Mouse (Mus musculus): ENCODE measurements around the gene Rnf185. TPM values are rescaled to one million over a fixed set of nuclear protein-coding genes. Genes with fewer than 3 reads are reported as not detected.

Rnf185 gene
- polyA plus RNA-seq, 1 experiment from 2014 or later, result 37.6 TPM

- no peak overlapping the region for H3K9ac ChIP-seq
- no peak overlapping the region for H3K4me2 ChIP-seq (replicated peaks)
- no peak overlapping the region for H3K4me3 ChIP-seq (replicated peaks)
- H3K27ac ChIP-seq (replicated peaks), result no peak overlapping the region
- 0 out of 2 replicates have a peak, but pooled peaks cover 3% of the 10 kb centered on the region for H3K4me1 ChIP-seq
- no peaks in the 10 kb centered on the region for H3K36me3 ChIP-seq
- no peaks in the 10 kb centered on the region for H3K9me3 ChIP-seq (replicated peaks)
- no peak for ATAC-seq (ENCODE audit: insufficient number of reproducible peaks, low FRiP score, low TSS enrichment, low read depth)
- WGBS, result 86% methylated on average over 8 of the region's 8 CpGs
- no peaks in the 10 kb centered on the region for H3K27me3 ChIP-seq
Observed at GRCm38 (mm10) chr11:3444875-3445274, 7.3 kb downstream of the Rnf185 start.

GRCm38 (mm10) chr11:3443091-3443490 is 9.1 kb downstream of the Rnf185 start:
- H3K4me1 ChIP-seq, result 0 out of 2 replicates have a peak, but pooled peaks cover 3% of the 10 kb centered on the region
- H3K27ac ChIP-seq (replicated peaks), result no peak overlapping the region
- H3K27me3 ChIP-seq, result no peaks in the 10 kb centered on the region
- no peak overlapping the region for H3K4me2 ChIP-seq (replicated peaks)
- H3K9ac ChIP-seq, result no peak overlapping the region
- no peaks in the 10 kb centered on the region for H3K36me3 ChIP-seq
- WGBS, result 87% methylated on average over 2 of the region's 2 CpGs
- no peaks in the 10 kb centered on the region for H3K9me3 ChIP-seq (replicated peaks)
- no peak overlapping the region for H3K4me3 ChIP-seq (replicated peaks)
- ATAC-seq (ENCODE audit: insufficient number of reproducible peaks, low FRiP score, low TSS enrichment, low read depth), result no peak

GRCm38 (mm10) chr11:3442677-3443076 is 9.5 kb downstream of the Rnf185 start:
- Histone ChIP-seq H3K9ac (no peak overlapping the region), H3K4me3 (replicated peaks) (no peak overlapping the region), H3K4me1 (0 out of 2 replicates have a peak, but pooled peaks cover 3% of the 10 kb centered on the region), H3K27ac (replicated peaks) (no peak overlapping the region), H3K27me3 (no peaks in the 10 kb centered on the region), H3K36me3 (no peaks in the 10 kb centered on the region), H3K9me3 (replicated peaks) (no peaks in the 10 kb centered on the region), H3K4me2 (replicated peaks) (no peak overlapping the region)
- WGBS, result 82% methylated on average over 4 of the region's 4 CpGs
- ATAC-seq (ENCODE audit: insufficient number of reproducible peaks, low FRiP score, low TSS enrichment, low read depth), result no peak

- H3K27ac ChIP-seq (replicated peaks), result no peak overlapping the region
- no peak overlapping the region for H3K9ac ChIP-seq
- H3K27me3 ChIP-seq, result no peaks in the 10 kb centered on the region
- ATAC-seq (ENCODE audit: insufficient number of reproducible peaks, low FRiP score, low TSS enrichment, low read depth), result no peak
- no peaks in the 10 kb centered on the region for H3K36me3 ChIP-seq
- H3K4me3 ChIP-seq (replicated peaks), result no peak overlapping the region
- H3K4me1 ChIP-seq, result 0 out of 2 replicates have a peak, but pooled peaks cover 3% of the 10 kb centered on the region
- H3K9me3 ChIP-seq (replicated peaks), result no peaks in the 10 kb centered on the region
- no peak overlapping the region for H3K4me2 ChIP-seq (replicated peaks)
Observed at GRCm38 (mm10) chr11:3441696-3442443, 10.3 kb downstream of the Rnf185 start.

- Histone ChIP-seq H3K9me3 (replicated peaks) (no peaks in the 10 kb centered on the region), H3K4me1 (0 out of 2 replicates have a peak, but pooled peaks cover 3% of the 10 kb centered on the region), H3K27me3 (no peaks in the 10 kb centered on the region), H3K9ac (no peak overlapping the region), H3K36me3 (no peaks in the 10 kb centered on the region), H3K27ac (replicated peaks) (no peak overlapping the region), H3K4me2 (replicated peaks) (no peak overlapping the region), H3K4me3 (replicated peaks) (no peak overlapping the region)
- ATAC-seq (ENCODE audit: insufficient number of reproducible peaks, low FRiP score, low TSS enrichment, low read depth), result no peak
- 56% methylated on average over 1 of the region's 1 CpGs for WGBS
Observed at GRCm38 (mm10) chr11:3437621-3438020, 14.5 kb downstream of the Rnf185 start.

GRCm38 (mm10) chr11:3433809-3434208 is 18.4 kb downstream of the Rnf185 start:
- H3K9ac ChIP-seq, result no peak overlapping the region
- H3K4me2 ChIP-seq (replicated peaks), result no peak overlapping the region
- no peak overlapping the region for H3K27ac ChIP-seq (replicated peaks)
- no peak for ATAC-seq (ENCODE audit: insufficient number of reproducible peaks, low FRiP score, low TSS enrichment, low read depth)
- H3K36me3 ChIP-seq, result no peaks in the 10 kb centered on the region; the same call in 1 of the 2 replicates
- no peaks in the 10 kb centered on the region for H3K9me3 ChIP-seq (replicated peaks)
- WGBS, result 81% methylated on average over 4 of the region's 4 CpGs
- no peaks in the 10 kb centered on the region for H3K4me1 ChIP-seq
- H3K27me3 ChIP-seq, result no peaks in the 10 kb centered on the region
- no peak overlapping the region for H3K4me3 ChIP-seq (replicated peaks)

GRCm38 (mm10) chr11:3431976-3432603 is 20.1 kb downstream of the Rnf185 start:
- Histone ChIP-seq H3K4me2 (replicated peaks) (no peak overlapping the region), H3K36me3 (peaks cover 4% of the 10 kb centered on the region; the same call in 1 of the 2 replicates), H3K27ac (replicated peaks) (no peak overlapping the region), H3K4me1 (no peaks in the 10 kb centered on the region), H3K9me3 (replicated peaks) (no peaks in the 10 kb centered on the region), H3K27me3 (no peaks in the 10 kb centered on the region), H3K4me3 (replicated peaks) (no peak overlapping the region), H3K9ac (no peak overlapping the region)
- WGBS, result 91% methylated on average over 6 of the region's 6 CpGs
- ATAC-seq (ENCODE audit: insufficient number of reproducible peaks, low FRiP score, low TSS enrichment, low read depth), result no peak

- Histone ChIP-seq H3K4me1 (no peaks in the 10 kb centered on the region), H3K9ac (no peak overlapping the region), H3K27me3 (no peaks in the 10 kb centered on the region), H3K4me3 (replicated peaks) (no peak overlapping the region), H3K27ac (replicated peaks) (no peak overlapping the region), H3K36me3 (peaks cover 4% of the 10 kb centered on the region), H3K4me2 (replicated peaks) (no peak overlapping the region), H3K9me3 (replicated peaks) (no peaks in the 10 kb centered on the region)
- 83% methylated on average over 3 of the region's 3 CpGs for WGBS
- no peak for ATAC-seq (ENCODE audit: insufficient number of reproducible peaks, low FRiP score, low TSS enrichment, low read depth)
Observed at GRCm38 (mm10) chr11:3431515-3431914, 20.6 kb downstream of the Rnf185 start.

GRCm38 (mm10) chr11:3428632-3429031 is 23.5 kb downstream of the Rnf185 start:
- WGBS, result 81% methylated on average over 7 of the region's 7 CpGs
- H3K9ac ChIP-seq, result no peak overlapping the region

GRCm38 (mm10) chr11:3427697-3428230 is 24.4 kb downstream of the Rnf185 start:
- Histone ChIP-seq H3K4me3 (replicated peaks) (no peak overlapping the region), H3K27me3 (no peaks in the 10 kb centered on the region), H3K4me1 (no peaks in the 10 kb centered on the region), H3K27ac (replicated peaks) (no peak overlapping the region), H3K9ac (no peak overlapping the region), H3K4me2 (replicated peaks) (no peak overlapping the region), H3K36me3 (peaks cover 33% of the 10 kb centered on the region), H3K9me3 (replicated peaks) (no peaks in the 10 kb centered on the region)
- no peak for ATAC-seq (ENCODE audit: insufficient number of reproducible peaks, low FRiP score, low TSS enrichment, low read depth)
- 81% methylated on average over 3 of the region's 3 CpGs for WGBS

More at GRCm38 (mm10) chr11:3428632-3429031, 23.5 kb downstream of the Rnf185 start:
- no peak overlapping the region for H3K4me2 ChIP-seq (replicated peaks)
- H3K4me1 ChIP-seq, result no peaks in the 10 kb centered on the region
- H3K27me3 ChIP-seq, result no peaks in the 10 kb centered on the region
- H3K36me3 ChIP-seq, result peaks cover 30% of the 10 kb centered on the region
- H3K27ac ChIP-seq (replicated peaks), result no peak overlapping the region
- H3K4me3 ChIP-seq (replicated peaks), result no peak overlapping the region
- no peaks in the 10 kb centered on the region for H3K9me3 ChIP-seq (replicated peaks)
- no peak for ATAC-seq (ENCODE audit: insufficient number of reproducible peaks, low FRiP score, low TSS enrichment, low read depth)

- Histone ChIP-seq H3K4me1 (no peaks in the 10 kb centered on the region), H3K27me3 (no peaks in the 10 kb centered on the region), H3K4me2 (replicated peaks) (no peak overlapping the region), H3K9me3 (replicated peaks) (no peaks in the 10 kb centered on the region), H3K9ac (no peak overlapping the region), H3K27ac (replicated peaks) (no peak overlapping the region), H3K36me3 (peaks cover 55% of the 10 kb centered on the region), H3K4me3 (replicated peaks) (no peak overlapping the region)
- ATAC-seq (ENCODE audit: insufficient number of reproducible peaks, low FRiP score, low TSS enrichment, low read depth), result no peak
- 75% methylated on average over 4 of the region's 4 CpGs for WGBS
Observed at GRCm38 (mm10) chr11:3422242-3422641, 29.9 kb downstream of the Rnf185 start.

Data from embryonic facial prominence, embryonic 15.5 days (tissue).